Mouse (Mus musculus) ES-E14 (cell line): ENCODE measurements at regions not wholly inside any gene's neighbourhood (a gene's known extent, or its start where the extent isn't known, plus 50 kb on each side); places are given as distances from the start of the nearest gene placed in this dataset.

Experiments
- HCFC1 ChIP-seq: IDR thresholded peaks from 2 replicates; pipeline ENCODE4 v1.6.1; 2012; ENCODE audit warnings: low read length, inconsistent platforms, borderline replicate concordance; ENCODE audit not compliant: insufficient read depth
- ZC3H11A ChIP-seq: IDR thresholded peaks from 2 replicates; pipeline ENCODE4 v1.6.1; 2012; ENCODE audit warnings: low read depth, mild to moderate bottlenecking, inconsistent platforms, low read length, borderline replicate concordance
- ZNF384 ChIP-seq: IDR thresholded peaks from 2 replicates; pipeline ENCODE4 v1.6.1; 2012; ENCODE audit warnings: low read depth, low read length, inconsistent platforms

- TF ChIP-seq HCFC1 (no peak), ZC3H11A (no peak), ZNF384 (no peak)
Observed at GRCm38 (mm10) chr12:7905329-7905728, 72.1 kb upstream of the Apob start.
